Mouse (Mus musculus) ES-E14 (cell line): Measurements from ENCODE around the gene Ulk4. TPM values are rescaled to one million over a fixed set of nuclear protein-coding genes. Genes with fewer than 3 reads are reported as not detected.

ENCODE experiments used
- DNase-seq: peaks from one replicate; pipeline ENCODE4 v3.0.0-alpha.2; 2013; ENCODE audit warnings: low read depth, low spot score
- H3K27ac ChIP-seq: 2 replicates; pipeline ENCODE4 v1.5.1; 2012; ENCODE audit warnings: low read depth, mild to moderate bottlenecking, low read length, moderate library complexity, mixed read lengths; ENCODE audit not compliant: poor library complexity, insufficient read depth, severe bottlenecking
- H3K36me3 ChIP-seq: 2 replicates; pipeline ENCODE4 v1.6.1; 2012; ENCODE audit warnings: mild to moderate bottlenecking, low read length, moderate library complexity, mixed read lengths; ENCODE audit not compliant: control insufficient read depth, poor library complexity, insufficient read depth, severe bottlenecking
- H3K4me1 ChIP-seq, 2 experiments: fragments of 150-350 bp in 1 of 2; sonication (generic) in 1 of 2; 2 replicates each; pipeline ENCODE4 v1.6.1; 2012; ENCODE audit warnings: low read length in 2 of 2, mild to moderate bottlenecking in 1 of 2, mixed read lengths in 1 of 2; ENCODE audit not compliant: control insufficient read depth in 2 of 2, insufficient read depth in 2 of 2, poor library complexity in 1 of 2
- H3K4me3 ChIP-seq, 2 experiments: fragments of 150-350 bp in 1 of 2; sonication (generic) in 1 of 2; 2 replicates each; pipeline ENCODE4 v1.5.1; 2012; ENCODE audit warnings: low read length in 2 of 2, low read depth in 1 of 2, mild to moderate bottlenecking in 1 of 2, mixed read lengths in 1 of 2; ENCODE audit not compliant: insufficient read depth in 1 of 2, poor library complexity in 1 of 2, severe bottlenecking in 1 of 2
- H3K9ac ChIP-seq: 2 replicates; pipeline ENCODE4 v1.6.1; 2012; ENCODE audit warnings: low read depth, mild to moderate bottlenecking, low read length, mixed read lengths; ENCODE audit not compliant: poor library complexity, insufficient read depth, severe bottlenecking
- H3K9me3 ChIP-seq: fragments of 150-350 bp; sonication (generic); 2 replicates; pipeline ENCODE4 v1.6.1; 2012; ENCODE audit warnings: low read depth, mild to moderate bottlenecking, low read length; ENCODE audit not compliant: control insufficient read depth, insufficient read depth
- CHD2 ChIP-seq: IDR thresholded peaks from 2 replicates; pipeline ENCODE4 v1.6.1; 2014; ENCODE audit warnings: mild to moderate bottlenecking, low read depth, low read length, inconsistent platforms
- HCFC1 ChIP-seq: IDR thresholded peaks from 2 replicates; pipeline ENCODE4 v1.6.1; 2012; ENCODE audit warnings: low read length, inconsistent platforms, borderline replicate concordance; ENCODE audit not compliant: insufficient read depth
- MAFK ChIP-seq: IDR thresholded peaks from 2 replicates; pipeline ENCODE4 v1.6.1; 2014; ENCODE audit warnings: mild to moderate bottlenecking, low read depth, low read length, inconsistent platforms; ENCODE audit not compliant: insufficient read depth
- ZC3H11A ChIP-seq: IDR thresholded peaks from 2 replicates; pipeline ENCODE4 v1.6.1; 2012; ENCODE audit warnings: low read depth, mild to moderate bottlenecking, inconsistent platforms, low read length, borderline replicate concordance
- ZNF384 ChIP-seq: IDR thresholded peaks from 2 replicates; pipeline ENCODE4 v1.6.1; 2012; ENCODE audit warnings: low read depth, low read length, inconsistent platforms
- in situ Hi-C, 2 experiments: fragments of 600-800 bp; cut with MboI; formaldehyde crosslinking; loops; one replicate each; pipeline ENCODE4 v1.15.1; 2025; ENCODE audit warnings: low sequenced_read_pairs in 2 of 2, inconsistent platforms in 1 of 2; ENCODE audit not compliant: unreplicated experiment in 2 of 2
- total RNA-seq: library from RNA; depleted of rRNA; stranded (reverse); fragments of 300-350 nt; gene quantifications from 2 replicates; pipeline ENCODE4 v1.2.3, GENCODE M21; 2012

Ulk4 gene
- total RNA-seq, 1 experiment: 31.5 TPM

DNA sequence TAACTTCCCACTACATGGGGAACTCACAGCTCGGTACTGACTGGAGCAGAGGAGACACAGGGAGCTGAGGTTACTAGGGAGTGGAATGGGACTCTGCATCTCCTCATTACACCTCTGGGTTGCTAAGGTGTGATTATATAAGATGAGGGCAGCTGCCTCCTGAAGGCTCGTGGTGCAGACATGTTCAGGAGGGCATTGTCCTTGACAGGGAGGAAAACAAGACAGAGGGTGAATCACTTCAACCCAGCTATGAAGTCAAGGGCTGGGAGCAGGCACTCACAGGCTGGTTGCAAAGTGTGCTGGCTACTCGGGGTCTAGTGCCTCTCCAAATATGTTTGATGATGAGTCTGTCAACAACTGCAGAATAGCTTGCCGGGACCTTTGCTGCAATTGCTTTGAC lies 290.0 kb downstream of the Ulk4 start:
- in situ Hi-C loops: no loop called here
- Histone ChIP-seq H3K4me3 (no peak overlapping the region), H3K9me3 (no peaks in the 10 kb centered on the region), H3K36me3 (no peaks in the 10 kb centered on the region), H3K27ac (no peak overlapping the region), H3K9ac (no peak overlapping the region), H3K4me1 (0 out of 4 replicates have a peak, but pooled peaks cover 0 to 2% of the 10 kb centered on the region in 2 experiments)
- TF ChIP-seq ZNF384 (no peak), CHD2 (no peak), ZC3H11A (no peak), MAFK (no peak), HCFC1 (no peak)
- no peak for DNase-seq

DNA sequence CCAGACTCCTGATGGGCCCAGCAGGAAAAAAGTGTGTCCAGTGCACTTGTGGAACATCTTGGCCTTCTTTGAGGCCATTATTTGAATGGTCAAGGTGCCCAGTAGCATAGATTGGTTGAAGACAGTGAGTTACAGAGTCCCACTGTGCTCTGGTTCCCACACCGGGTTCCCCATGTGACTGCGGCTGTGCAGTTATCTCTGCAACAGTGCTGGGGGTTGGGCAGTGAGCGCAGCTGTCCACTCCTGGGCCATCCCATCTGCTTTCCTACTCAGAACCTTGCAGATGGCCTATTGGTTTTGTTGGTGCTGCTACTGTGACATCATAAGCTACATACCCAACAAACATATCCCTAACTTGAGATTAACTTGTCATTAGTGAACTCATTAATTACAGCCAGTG lies 290.7 kb downstream of the Ulk4 start:
- Histone ChIP-seq H3K4me1 (0 out of 4 replicates have a peak, but pooled peaks cover 0 to 2% of the 10 kb centered on the region in 2 experiments), H3K9ac (no peak overlapping the region), H3K9me3 (no peaks in the 10 kb centered on the region), H3K4me3 (no peak overlapping the region), H3K36me3 (no peaks in the 10 kb centered on the region), H3K27ac (no peak overlapping the region)
- DNase-seq: no peak
- TF ChIP-seq MAFK (no peak), CHD2 (no peak), HCFC1 (no peak), ZC3H11A (no peak), ZNF384 (no peak)
- in situ Hi-C loops: no loop called here

DNA sequence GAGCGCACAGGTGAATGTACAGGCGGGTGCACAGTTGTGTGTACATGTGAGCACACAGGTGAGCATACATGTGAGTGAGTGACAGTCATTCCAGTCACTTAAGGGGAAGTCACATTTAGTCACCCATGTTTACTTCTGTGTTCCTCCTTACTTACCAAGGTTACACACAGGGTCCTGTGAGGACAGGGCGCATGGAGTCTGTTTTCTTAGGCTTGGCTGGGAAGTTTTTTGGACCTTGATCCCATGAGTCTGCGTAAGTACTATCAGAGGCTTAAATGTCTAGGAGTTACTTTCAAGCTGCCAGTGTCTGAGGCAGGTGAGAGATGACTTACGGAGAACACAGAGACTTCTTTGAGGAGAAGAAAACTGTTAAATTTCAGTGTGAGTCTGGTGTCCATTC lies 291.5 kb downstream of the Ulk4 start:
- Histone ChIP-seq H3K36me3 (no peaks in the 10 kb centered on the region), H3K9ac (no peak overlapping the region), H3K27ac (no peak overlapping the region), H3K4me1 (0 out of 4 replicates have a peak, but pooled peaks cover 0 to 2% of the 10 kb centered on the region in 2 experiments), H3K9me3 (no peaks in the 10 kb centered on the region), H3K4me3 (no peak overlapping the region)
- no peak for DNase-seq
- in situ Hi-C loops: no loop called here
- TF ChIP-seq CHD2 (no peak), HCFC1 (no peak), ZNF384 (no peak), MAFK (no peak), ZC3H11A (no peak)

DNA sequence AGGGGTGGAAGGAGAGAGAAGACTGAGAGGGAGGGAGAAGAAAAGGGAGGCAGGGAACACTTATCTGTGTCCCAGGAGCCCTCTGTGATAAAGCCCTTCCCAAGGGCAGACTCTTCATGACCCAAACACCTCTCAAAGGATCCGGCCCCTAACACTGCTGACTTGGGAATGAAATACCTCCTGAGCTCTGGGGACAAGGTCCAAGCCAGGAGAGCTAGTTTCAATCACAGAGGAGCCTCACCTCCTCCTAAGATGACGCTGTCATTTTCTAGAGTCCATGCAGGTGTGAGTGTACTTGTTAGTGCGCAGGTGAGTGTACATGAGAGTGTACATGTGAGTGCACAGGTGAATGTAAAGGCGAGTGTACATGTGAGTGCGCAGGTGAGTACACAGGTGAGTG lies 292.0 kb downstream of the Ulk4 start:
- Histone ChIP-seq H3K36me3 (no peaks in the 10 kb centered on the region), H3K4me1 (no peaks in the 10 kb centered on the region), H3K9me3 (no peaks in the 10 kb centered on the region), H3K27ac (no peak overlapping the region), H3K4me3 (no peak overlapping the region), H3K9ac (no peak overlapping the region)
- no peak for DNase-seq
- TF ChIP-seq ZNF384 (no peak), CHD2 (no peak), MAFK (no peak)
- in situ Hi-C loops: no loop called here

DNA sequence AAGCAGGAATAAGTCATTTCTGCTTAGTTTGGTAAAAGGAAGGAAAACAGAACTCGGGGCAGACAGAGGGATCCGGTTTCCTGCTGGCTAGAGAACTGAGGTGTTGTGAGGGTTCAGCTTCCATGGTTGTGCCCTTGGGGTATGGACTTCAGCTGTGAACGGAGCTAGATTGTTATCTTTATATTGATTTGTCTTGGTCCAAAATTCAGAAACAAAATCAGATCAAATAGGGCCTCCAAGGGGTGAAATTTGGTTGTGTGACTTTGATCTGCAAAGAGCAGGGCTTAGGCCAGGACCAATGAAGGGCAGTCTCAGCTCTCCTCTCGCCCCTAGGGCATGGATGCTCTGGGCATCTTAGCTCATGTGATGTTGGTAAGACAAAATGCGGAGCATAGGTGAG lies 292.5 kb downstream of the Ulk4 start:
- TF ChIP-seq MAFK (no peak), ZNF384 (no peak), CHD2 (no peak), HCFC1 (no peak), ZC3H11A (no peak)
- no peaks in the 10 kb centered on the region for H3K9me3 ChIP-seq
- no peak overlapping the region for H3K27ac ChIP-seq
- DNase-seq: no peak
- H3K4me1 ChIP-seq: no peaks in the 10 kb centered on the region
- in situ Hi-C loops: no loop called here
- H3K36me3 ChIP-seq: no peaks in the 10 kb centered on the region
- no peak overlapping the region for H3K9ac ChIP-seq
- H3K4me3 ChIP-seq: no peak overlapping the region
